Mouse (Mus musculus) right cerebral cortex, postnatal 36 days (tissue): Measurements from ENCODE around the gene Gm6812.
"Not testable (repeated sequence)": the region's sequence is repeated elsewhere in the genome, so short reads cannot be mapped to it uniquely, and the experiment has no call there.

Experiments
- DNase-seq, 2 experiments: peaks; one replicate each; pipeline ENCODE4 v3.0.0; 2022; ENCODE audit warnings: low spot score in 2 of 2, mixed read lengths in 1 of 2

Gm6812 gene

DNA sequence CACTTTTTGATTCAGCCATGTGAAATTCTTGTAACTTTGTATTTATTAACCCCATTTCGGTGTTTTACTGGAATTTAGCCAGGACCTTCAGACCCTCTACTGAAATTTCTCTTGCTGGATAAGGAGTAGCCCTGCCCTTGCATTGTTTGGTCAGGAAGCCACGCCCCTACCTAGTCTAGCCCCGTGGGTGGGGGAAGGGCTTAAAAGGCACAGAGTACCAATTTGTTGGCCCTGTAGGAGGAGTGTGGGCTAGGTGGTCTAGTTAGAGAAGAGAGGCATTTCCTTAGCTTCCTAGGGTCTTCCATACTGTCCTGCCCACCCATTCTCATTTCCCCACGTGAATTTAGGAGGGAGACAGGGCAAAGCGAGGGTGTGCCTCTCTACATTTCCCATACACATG is at the start of gene Gm6812:
Gene Gm6812, minus strand, starts transcription at position 101 of the 400 bp plus-strand sequence.
- DNase-seq, result not testable (repeated sequence)

GRCm38 (mm10) chrX:68865145-68865544 is 27.7 kb downstream of the Gm6812 start:
- DNase-seq, result no peak
